Mouse (Mus musculus): ENCODE measurements around the gene Casz1. TPM values are rescaled to one million over a fixed set of nuclear protein-coding genes. Genes with fewer than 3 reads are reported as not detected.

The Casz1 gene
- total RNA-seq, 2 experiments from 2014 or later: 1.7 to 3.3 TPM

GRCm38 (mm10) chr4:149001515-149001914, 197.3 kb downstream of the Casz1 start:
- peak; percentile 72 for ATAC-seq (ENCODE audit: poor library complexity, severe bottlenecking)

DNA sequence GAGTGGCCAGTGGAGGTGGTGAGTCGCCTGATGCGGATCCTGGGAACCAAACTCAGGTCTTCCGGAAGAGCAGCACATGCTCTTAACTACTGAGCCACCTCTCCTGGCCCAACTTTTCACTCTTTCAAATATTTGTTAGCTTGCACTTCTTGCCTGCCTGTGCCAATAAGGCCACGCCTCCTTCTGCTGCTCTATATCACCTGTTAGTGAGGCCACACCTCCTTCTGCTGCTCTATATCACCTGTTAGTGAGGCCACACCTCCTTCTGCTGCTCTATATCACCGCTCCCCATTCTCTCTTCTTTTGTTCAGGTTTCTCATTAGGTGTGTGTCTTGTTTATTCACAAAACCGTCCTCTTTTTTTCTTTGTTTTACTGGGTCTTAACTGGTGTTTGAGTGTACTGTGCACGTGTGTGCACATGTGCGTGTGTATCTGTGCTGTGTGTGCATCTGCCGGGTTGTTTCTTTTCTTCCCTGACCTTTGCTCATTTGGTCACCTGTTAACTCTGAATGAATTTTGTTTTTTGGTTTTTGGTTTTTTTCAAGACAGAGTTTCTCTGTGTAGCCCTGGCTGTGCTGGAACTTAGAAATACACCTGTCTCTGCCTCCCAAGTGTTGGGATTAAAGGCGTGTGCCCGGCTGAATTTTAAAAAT, 198.3 kb downstream of the Casz1 start:
- ATAC-seq (ENCODE audit: poor library complexity, severe bottlenecking): no peak

Other genes starting within 250 kb of the Casz1 start
- gene Exosc10, start 246.0 kb upstream of the Casz1 start, total RNA-seq (2015): 47.0 and 48.7 TPM in 2 replicates
- gene Exosc10, start 246.0 kb upstream of the Casz1 start, total RNA-seq (2017): 42.4 and 42.8 TPM in 2 replicates
- gene Srm, start 212.9 kb upstream of the Casz1 start, total RNA-seq (2015): 21.0 and 27.3 TPM in 2 replicates
- 4.7 and 8.5 TPM in 2 replicates for gene Srm, start 212.9 kb upstream of the Casz1 start, total RNA-seq (2017)
- gene Masp2, start 201.9 kb upstream of the Casz1 start, total RNA-seq (2015): 0.21 TPM in 1 of 2 replicates, not detected in the other
- 0.77 TPM in 1 of 2 replicates, not detected in the other for gene Masp2, start 201.9 kb upstream of the Casz1 start, total RNA-seq (2017)
- 193 and 196 TPM in 2 replicates for gene Tardbp, start 177.4 kb upstream of the Casz1 start, total RNA-seq (2015)
- gene Tardbp, start 177.4 kb upstream of the Casz1 start, total RNA-seq (2017): 339 and 406 TPM in 2 replicates
- gene Gm572, start 161.1 kb upstream of the Casz1 start, total RNA-seq (2015): 0.23 and 0.29 TPM in 2 replicates
- not detected in 2 replicates for gene Gm572, start 161.1 kb upstream of the Casz1 start, total RNA-seq (2017)

All from megakaryocyte, adult 5-6 weeks (primary cell).